In genomic region chr16:22956085-22956439, GRCm38 (mm10) we compare ENCODE assay signal across 23 mouse cellular contexts. TPM values are rescaled to one million over a fixed set of nuclear protein-coding genes. Genes with fewer than 3 reads are reported as not detected.
DNase-seq lines count a peak whose midpoint lies in the region; ATAC-seq and TF ChIP-seq lines count a peak whose summit lies in the region.
"Had no signal": no experiment of that assay in that cellular context is flagged by ENCODE, and none has a peak within 500 bp of the region (broad histone marks: within the 10 kb centered on the region; RNA-seq: fewer than 3 reads in every experiment).

No protein-coding gene starts in this region.

- intact Hi-C loops in gastrocnemius, postnatal 14 days (cut with DNase I; ENCODE audit: low total_unique reads), result no loop called here

- H3K27ac ChIP-seq in hindbrain, embryonic 10.5 days, result peak overlapping the region; percentile 81
- no peak overlapping the region for H3K27ac ChIP-seq in hindbrain, embryonic 14.5 days
- no peak overlapping the region for H3K27ac ChIP-seq in embryonic facial prominence, embryonic 10.5 days (replicated peaks)
- H3K27ac ChIP-seq in hindbrain, postnatal 0 days, result no peak overlapping the region
- H3K27ac ChIP-seq in neural tube, embryonic 12.5 days, result no peak overlapping the region
- H3K27ac ChIP-seq: limb, embryonic 12.5 days; liver, embryonic 15.5 days had no signal

- H3K9ac ChIP-seq in hindbrain, embryonic 14.5 days, result no peak overlapping the region
- H3K9ac ChIP-seq in hindbrain, postnatal 0 days (replicated peaks; ENCODE audit: low read length), result no peak overlapping the region
- no peak overlapping the region for H3K9ac ChIP-seq in neural tube, embryonic 12.5 days
- H3K9ac ChIP-seq: limb, embryonic 12.5 days; liver, embryonic 15.5 days had no signal

- no peaks in the 10 kb centered on the region for H3K27me3 ChIP-seq in hindbrain, embryonic 10.5 days (ENCODE audit: insufficient read depth, poor library complexity, severe bottlenecking)
- no peaks in the 10 kb centered on the region for H3K27me3 ChIP-seq in hindbrain, embryonic 14.5 days (ENCODE audit: control insufficient read depth, insufficient read depth, low read length)
- H3K27me3 ChIP-seq in embryonic facial prominence, embryonic 10.5 days (replicated peaks; ENCODE audit: low read depth, poor library complexity, severe bottlenecking), result no peaks in the 10 kb centered on the region
- no peaks in the 10 kb centered on the region for H3K27me3 ChIP-seq in hindbrain, postnatal 0 days (ENCODE audit: insufficient read depth, low read length)
- H3K27me3 ChIP-seq in neural tube, embryonic 12.5 days (replicated peaks), result no peaks in the 10 kb centered on the region
- H3K27me3 ChIP-seq: limb, embryonic 12.5 days; liver, embryonic 15.5 days had no signal

- H3K4me2 ChIP-seq in hindbrain, embryonic 14.5 days (replicated peaks), result no peak overlapping the region; the same call in 1 of the 2 replicates
- H3K4me2 ChIP-seq in hindbrain, postnatal 0 days (ENCODE audit: low read depth, low read length), result no peak overlapping the region; the same call in 1 of the 2 replicates
- H3K4me2 ChIP-seq in neural tube, embryonic 12.5 days (replicated peaks), result peak overlapping the region; percentile 41
- H3K4me2 ChIP-seq: limb, embryonic 12.5 days; liver, embryonic 15.5 days had no signal

- H3K36me3 ChIP-seq in hindbrain, embryonic 10.5 days, result no peaks in the 10 kb centered on the region
- no peaks in the 10 kb centered on the region for H3K36me3 ChIP-seq in hindbrain, embryonic 14.5 days (replicated peaks; ENCODE audit: control insufficient read depth, insufficient read depth)
- H3K36me3 ChIP-seq in embryonic facial prominence, embryonic 10.5 days (replicated peaks), result no peaks in the 10 kb centered on the region
- H3K36me3 ChIP-seq in hindbrain, postnatal 0 days (ENCODE audit: insufficient read depth, low read length), result no peaks in the 10 kb centered on the region
- no peaks in the 10 kb centered on the region for H3K36me3 ChIP-seq in neural tube, embryonic 12.5 days
- H3K36me3 ChIP-seq: limb, embryonic 12.5 days; liver, embryonic 15.5 days had no signal

- H3K4me3 ChIP-seq in hindbrain, embryonic 10.5 days, result peak overlapping the region; percentile 11; the same call in 1 of the 2 replicates
- H3K4me3 ChIP-seq in hindbrain, embryonic 14.5 days (replicated peaks; ENCODE audit: low read length), result no peak overlapping the region
- no peak overlapping the region for H3K4me3 ChIP-seq in embryonic facial prominence, embryonic 10.5 days
- no peak overlapping the region for H3K4me3 ChIP-seq in hindbrain, postnatal 0 days (ENCODE audit: low read length)
- no peak overlapping the region for H3K4me3 ChIP-seq in neural tube, embryonic 12.5 days
- H3K4me3 ChIP-seq: limb, embryonic 12.5 days; liver, embryonic 15.5 days had no signal

- TF ChIP-seq CTCF in hindbrain, postnatal 0 days (IDR thresholded peaks at IDR 0.05; ENCODE audit: low read depth), result no peak

- no peaks in the 10 kb centered on the region for H3K9me3 ChIP-seq in hindbrain, embryonic 10.5 days
- no peaks in the 10 kb centered on the region for H3K9me3 ChIP-seq in hindbrain, embryonic 14.5 days (ENCODE audit: control insufficient read depth, low read length)
- no peaks in the 10 kb centered on the region for H3K9me3 ChIP-seq in embryonic facial prominence, embryonic 10.5 days
- no peaks in the 10 kb centered on the region for H3K9me3 ChIP-seq in hindbrain, postnatal 0 days (ENCODE audit: low read length)
- H3K9me3 ChIP-seq in neural tube, embryonic 12.5 days, result no peaks in the 10 kb centered on the region
- H3K9me3 ChIP-seq: limb, embryonic 12.5 days; liver, embryonic 15.5 days had no signal

- ATAC-seq in hindbrain, embryonic 14.5 days (ENCODE audit: low FRiP score), result no peak
- 0 out of 2 replicates have a peak, but pooled peaks have one; percentile 35 for ATAC-seq in hindbrain, postnatal 0 days
- peak; percentile 79 for ATAC-seq in neural tube, embryonic 12.5 days (ENCODE audit: low FRiP score, low read depth)
- ATAC-seq: intestine, embryonic 16.5 days had no signal

- WGBS in hindbrain, embryonic 10.5 days, result 62% methylated on average over 11 of the region's 11 CpGs
- 55% methylated on average over 11 of the region's 11 CpGs for WGBS in hindbrain, embryonic 14.5 days
- WGBS in embryonic facial prominence, embryonic 10.5 days, result 78% methylated on average over 11 of the region's 11 CpGs
- 58% methylated on average over 11 of the region's 11 CpGs for WGBS in hindbrain, postnatal 0 days
- 57% methylated on average over 11 of the region's 11 CpGs for WGBS in neural tube, embryonic 12.5 days

- DNase-seq in hindbrain, embryonic 10.5 days (ENCODE audit: low spot score), result no peak
- DNase-seq in hindbrain, embryonic 14.5 days (ENCODE audit: low spot score), result no peak
- peak; percentile 10 for DNase-seq in embryonic facial prominence, embryonic 10.5 days (ENCODE audit: low spot score)
- DNase-seq in hindbrain, postnatal 0 days (ENCODE audit: low spot score), result no peak
- no peak for DNase-seq in layer of hippocampus, adult 9-11 months
- no peak for DNase-seq in gastrocnemius, postnatal 14 days
- no peak for DNase-seq in kidney, adult 11 months
- DNase-seq: cerebellum, adult 8-10 months; gastrocnemius, postnatal 25 days; heart, postnatal 14 days; kidney, postnatal 14 days; layer of hippocampus, postnatal 36 days; right cerebral cortex, adult 18-20 months; spleen, adult 18-20 months; thymus, postnatal 14 days had no signal

- peaks cover 13% of the 10 kb centered on the region for H3K4me1 ChIP-seq in hindbrain, embryonic 10.5 days (replicated peaks)
- no peaks in the 10 kb centered on the region for H3K4me1 ChIP-seq in hindbrain, embryonic 14.5 days (replicated peaks; ENCODE audit: control insufficient read depth, insufficient read depth, low read length)
- peaks cover 9% of the 10 kb centered on the region for H3K4me1 ChIP-seq in embryonic facial prominence, embryonic 10.5 days
- no peaks in the 10 kb centered on the region for H3K4me1 ChIP-seq in hindbrain, postnatal 0 days (ENCODE audit: insufficient read depth, low read length)
- H3K4me1 ChIP-seq in neural tube, embryonic 12.5 days, result no peaks in the 10 kb centered on the region
- H3K4me1 ChIP-seq: limb, embryonic 12.5 days; liver, embryonic 15.5 days had no signal

RNA-seq across cellular contexts. Expression of gene Hrg, which starts 5.2 kb away (rescaled TPM):
- 0.15 TPM in 1 of 2 replicates, not detected in the other for polyA plus RNA-seq in hindbrain, embryonic 10.5 days (2016; fragmentation: Nextera tagmentation; extraction: Ambion mirVana)
- 0.19 and 0.31 TPM in 2 replicates for polyA plus RNA-seq in hindbrain, embryonic 14.5 days (2014; fragmentation: Nextera tagmentation; extraction: Ambion mirVana)
- polyA plus RNA-seq in embryonic facial prominence, embryonic 10.5 days (2016; fragmentation: Nextera tagmentation; extraction: Ambion mirVana), result 0.16 TPM in 1 of 2 replicates, not detected in the other
- total RNA-seq in hindbrain, postnatal 0 days (2014; rRNA removed), result not detected in 2 replicates
- not detected in 2 replicates for polyA plus RNA-seq in hindbrain, postnatal 0 days (2015; fragmentation: Nextera tagmentation; extraction: Ambion mirVana)
- polyA plus RNA-seq in neural tube, embryonic 12.5 days (2016; fragmentation: Nextera tagmentation; extraction: Ambion mirVana), result not detected in 2 replicates
- not detected for total RNA-seq in gastrocnemius, postnatal 14 days (2021)
- total RNA-seq: gastrocnemius, postnatal 25 days; heart, postnatal 14 days; layer of hippocampus, postnatal 36 days; megakaryocyte-erythroid progenitor cell, adult 5-6 weeks; neutrophil, adult 5-6 weeks had no signal
- polyA plus RNA-seq: C2C12; intestine, embryonic 16.5 days; limb, embryonic 12.5 days; stomach, embryonic 16.5 days had no signal

RNA-seq across cellular contexts. Expression of gene Fetub, which starts 37.9 kb away (rescaled TPM):
- polyA plus RNA-seq in hindbrain, embryonic 10.5 days (2016; fragmentation: Nextera tagmentation; extraction: Ambion mirVana), result not detected in 2 replicates
- polyA plus RNA-seq in hindbrain, embryonic 14.5 days (2014; fragmentation: Nextera tagmentation; extraction: Ambion mirVana), result not detected in 2 replicates
- not detected in 2 replicates for polyA plus RNA-seq in embryonic facial prominence, embryonic 10.5 days (2016; fragmentation: Nextera tagmentation; extraction: Ambion mirVana)
- not detected in 2 replicates for total RNA-seq in hindbrain, postnatal 0 days (2014; rRNA removed)
- 0.10 TPM in 1 of 2 replicates, not detected in the other for polyA plus RNA-seq in hindbrain, postnatal 0 days (2015; fragmentation: Nextera tagmentation; extraction: Ambion mirVana)
- polyA plus RNA-seq in neural tube, embryonic 12.5 days (2016; fragmentation: Nextera tagmentation; extraction: Ambion mirVana), result not detected in 2 replicates
- total RNA-seq in gastrocnemius, postnatal 14 days (2021), result not detected
- total RNA-seq: gastrocnemius, postnatal 25 days; heart, postnatal 14 days; layer of hippocampus, postnatal 36 days; megakaryocyte-erythroid progenitor cell, adult 5-6 weeks; neutrophil, adult 5-6 weeks had no signal
- polyA plus RNA-seq: limb, embryonic 12.5 days had no signal
